Mouse (Mus musculus) CD4-positive, CD25-positive, alpha-beta regulatory T cell, adult 2 months (primary cell): Measurements from ENCODE around the gene Gadl1.
"Not testable (repeated sequence)": the region's sequence is repeated elsewhere in the genome, so short reads cannot be mapped to it uniquely, and the experiment has no call there.

Experiments used
- DNase-seq: peaks from one replicate; pipeline ENCODE4 v3.0.0-alpha.2; 2012; ENCODE audit warnings: low read depth, low spot score

The Gadl1 gene

GRCm38 (mm10) chr9:116018586-116018985, 109.3 kb downstream of the Gadl1 start:
- no peak for DNase-seq

GRCm38 (mm10) chr9:116025371-116025770, 116.1 kb downstream of the Gadl1 start:
- no peak for DNase-seq

- no peak for DNase-seq
These were observed 119.8 kb downstream of the Gadl1 start for GRCm38 (mm10) chr9:116029076-116029475.

- no peak for DNase-seq
These were observed 123.5 kb downstream of the Gadl1 start for GRCm38 (mm10) chr9:116032711-116033110.

GRCm38 (mm10) chr9:116038275-116038674, 129.0 kb downstream of the Gadl1 start:
- DNase-seq, result no peak

- DNase-seq, result no peak
These were observed 130.7 kb downstream of the Gadl1 start for GRCm38 (mm10) chr9:116039981-116040380.

GRCm38 (mm10) chr9:116040852-116041251, 131.6 kb downstream of the Gadl1 start:
- not testable (repeated sequence) for DNase-seq

- no peak for DNase-seq
These were observed 132.1 kb downstream of the Gadl1 start for GRCm38 (mm10) chr9:116041369-116041768.

- peak; percentile 78 for DNase-seq
These were observed 132.5 kb downstream of the Gadl1 start for GRCm38 (mm10) chr9:116041787-116042186.

- peak; percentile 15 for DNase-seq
These were observed 140.7 kb downstream of the Gadl1 start for GRCm38 (mm10) chr9:116049985-116050384.

- no peak for DNase-seq
These were observed 144.7 kb downstream of the Gadl1 start for GRCm38 (mm10) chr9:116053976-116054375.

GRCm38 (mm10) chr9:116058475-116058874, 149.2 kb downstream of the Gadl1 start:
- DNase-seq, result no peak

- peak; percentile 42 for DNase-seq
These were observed 149.9 kb downstream of the Gadl1 start for GRCm38 (mm10) chr9:116059156-116059555.

GRCm38 (mm10) chr9:116060691-116061090, 151.4 kb downstream of the Gadl1 start:
- peak; percentile 62 for DNase-seq

- no peak for DNase-seq
These were observed 155.5 kb downstream of the Gadl1 start for GRCm38 (mm10) chr9:116064774-116065173.

GRCm38 (mm10) chr9:116071561-116071960, 162.3 kb downstream of the Gadl1 start:
- DNase-seq, result not testable (repeated sequence)

- DNase-seq, result no peak
These were observed 166.9 kb downstream of the Gadl1 start for GRCm38 (mm10) chr9:116076163-116076562.

GRCm38 (mm10) chr9:116076946-116077345, 167.7 kb downstream of the Gadl1 start:
- DNase-seq, result no peak

GRCm38 (mm10) chr9:116077419-116077818, 168.2 kb downstream of the Gadl1 start:
- DNase-seq, result no peak

- DNase-seq, result no peak
These were observed 172.5 kb downstream of the Gadl1 start for GRCm38 (mm10) chr9:116081781-116082180.

- DNase-seq, result no peak
These were observed 174.0 kb downstream of the Gadl1 start for GRCm38 (mm10) chr9:116083300-116083699.

GRCm38 (mm10) chr9:116083726-116084323, 174.6 kb downstream of the Gadl1 start:
- DNase-seq, result peak; percentile 32

GRCm38 (mm10) chr9:116084324-116084931, 175.2 kb downstream of the Gadl1 start:
- peak; percentile 34 for DNase-seq
